Mouse (Mus musculus) forebrain, embryonic 11.5 days (tissue): ENCODE results near the gene Cadm2. TPM values are rescaled to one million over a fixed set of nuclear protein-coding genes. Genes with fewer than 3 reads are reported as not detected.

ENCODE experiments used
- ATAC-seq: fragments of 200-750 bp; cut with Nextera tagmentation; replicated peaks from 2 replicates; pipeline ENCODE4 v1.8.0; 2017; ENCODE audit warnings: moderate TSS enrichment; ENCODE audit not compliant: low FRiP score
- DNase-seq: peaks from one replicate; pipeline ENCODE4 v3.0.0-alpha.2; 2017; ENCODE audit warnings: low spot score
- H3K27ac ChIP-seq: fragments of 300-500 bp; sonication (generic); 2 replicates; pipeline ENCODE4 v1.5.1; 2014; ENCODE audit warnings: low read depth, low read length
- H3K27me3 ChIP-seq: fragments of 300-500 bp; sonication (generic); 2 replicates; pipeline ENCODE4 v1.6.1; 2014; ENCODE audit warnings: mild to moderate bottlenecking, low read length, mixed read lengths; ENCODE audit not compliant: control insufficient read depth, insufficient read depth
- H3K36me3 ChIP-seq: fragments of 300-500 bp; sonication (generic); 2 replicates; pipeline ENCODE4 v1.6.1; 2014; ENCODE audit warnings: mild to moderate bottlenecking, low read length, moderate library complexity, mixed read lengths; ENCODE audit not compliant: control insufficient read depth, insufficient read depth
- H3K4me1 ChIP-seq: fragments of 300-500 bp; sonication (generic); replicated peaks from 2 replicates; pipeline ENCODE4 v1.6.1; 2014; ENCODE audit warnings: low read length, mixed read lengths; ENCODE audit not compliant: control insufficient read depth, insufficient read depth
- H3K4me2 ChIP-seq: fragments of 300-500 bp; sonication (generic); 2 replicates; pipeline ENCODE4 v1.6.1; 2014; ENCODE audit warnings: low read depth, mild to moderate bottlenecking, low read length, moderate library complexity, mixed read lengths; ENCODE audit not compliant: severe bottlenecking
- H3K4me3 ChIP-seq: fragments of 300-500 bp; sonication (generic); 2 replicates; pipeline ENCODE4 v1.5.1; 2014; ENCODE audit warnings: low read depth, low read length
- H3K9ac ChIP-seq: fragments of 300-500 bp; sonication (generic); 2 replicates; pipeline ENCODE4 v1.6.1; 2014; ENCODE audit warnings: low read length
- H3K9me3 ChIP-seq: fragments of 300-500 bp; sonication (generic); 2 replicates; pipeline ENCODE4 v1.6.1; 2016; ENCODE audit warnings: low read length, mixed read lengths; ENCODE audit not compliant: control insufficient read depth
- WGBS: fragments of 180-500 bp; shearing (Covaris S2); extraction: QIAGEN DNeasy Blood & Tissue Kit; methylation state at CpG from one replicate; pipeline ENCODE4 v1.1.7; 2014; 5-methylcytosine and 5-hydroxymethylcytosine counted together
- polyA plus RNA-seq: library from polyadenylated mRNA; unstranded; fragments of >200 nt; fragmentation: Nextera tagmentation; extraction: Ambion mirVana; gene quantifications from 2 replicates; pipeline ENCODE4 v1.2.1, GENCODE M21; 2014

The Cadm2 gene
- polyA plus RNA-seq, 1 experiment from 2014 or later = 5.2 TPM

DNA sequence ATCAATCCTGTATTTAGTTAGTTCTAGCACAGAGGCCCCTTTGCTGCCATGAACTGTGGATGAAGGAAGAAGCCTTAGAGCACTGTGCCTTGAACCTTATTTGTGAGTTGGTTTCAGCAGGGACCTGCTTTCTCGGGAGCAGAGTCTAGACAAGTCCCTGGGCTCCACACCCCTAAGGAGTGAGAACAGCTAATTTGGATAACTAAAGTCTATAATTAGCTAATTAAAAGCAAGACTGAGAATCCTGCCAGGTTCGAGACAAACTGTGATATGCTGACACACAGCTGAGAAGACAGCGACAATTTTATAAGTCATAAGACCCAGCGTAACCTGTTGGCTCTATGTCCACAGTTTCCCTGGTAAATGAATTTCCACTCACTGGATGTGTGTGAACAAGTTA, 184.4 kb downstream of the Cadm2 start:
- 53% methylated on average over 4 of the region's 4 CpGs for WGBS
- DNase-seq (no peak), ATAC-seq (no peak; the same call in 1 of the 2 replicates)

DNA sequence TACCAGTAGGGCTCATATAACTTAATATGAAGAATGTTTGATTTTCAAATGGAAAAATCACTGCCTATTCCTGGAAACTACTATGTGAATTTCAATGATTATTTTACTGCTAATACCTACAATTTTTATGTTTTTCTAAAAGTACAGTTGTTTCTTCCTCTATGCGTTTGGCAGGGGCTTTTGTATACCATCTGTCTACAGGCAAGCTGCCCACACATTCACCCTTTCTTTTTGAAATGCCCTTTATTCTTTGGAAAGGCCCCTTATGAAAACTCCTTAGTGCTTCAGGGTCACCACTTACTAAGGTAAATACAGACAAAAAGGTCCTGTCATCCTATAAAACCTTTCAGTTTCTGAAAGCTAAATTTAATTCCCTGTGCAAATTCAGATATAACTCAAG, 195.3 kb downstream of the Cadm2 start:
- no peak overlapping the region for H3K4me2 ChIP-seq
- no peaks in the 10 kb centered on the region for H3K4me1 ChIP-seq
- WGBS = 77% methylated on average over 1 of the region's 1 CpGs
- H3K27ac ChIP-seq = no peak overlapping the region
- H3K27me3 ChIP-seq = no peaks in the 10 kb centered on the region
- no peaks in the 10 kb centered on the region for H3K36me3 ChIP-seq
- H3K9me3 ChIP-seq = no peaks in the 10 kb centered on the region
- no peak overlapping the region for H3K9ac ChIP-seq
- DNase-seq (no peak), ATAC-seq (no peak)
- H3K4me3 ChIP-seq = no peak overlapping the region

More for the DNA sequence above, 184.4 kb downstream of the Cadm2 start:
- Histone ChIP-seq H3K4me1 (no peaks in the 10 kb centered on the region), H3K27ac (no peak overlapping the region), H3K27me3 (no peaks in the 10 kb centered on the region), H3K9me3 (no peaks in the 10 kb centered on the region), H3K9ac (no peak overlapping the region), H3K4me3 (no peak overlapping the region), H3K36me3 (no peaks in the 10 kb centered on the region), H3K4me2 (no peak overlapping the region)

DNA sequence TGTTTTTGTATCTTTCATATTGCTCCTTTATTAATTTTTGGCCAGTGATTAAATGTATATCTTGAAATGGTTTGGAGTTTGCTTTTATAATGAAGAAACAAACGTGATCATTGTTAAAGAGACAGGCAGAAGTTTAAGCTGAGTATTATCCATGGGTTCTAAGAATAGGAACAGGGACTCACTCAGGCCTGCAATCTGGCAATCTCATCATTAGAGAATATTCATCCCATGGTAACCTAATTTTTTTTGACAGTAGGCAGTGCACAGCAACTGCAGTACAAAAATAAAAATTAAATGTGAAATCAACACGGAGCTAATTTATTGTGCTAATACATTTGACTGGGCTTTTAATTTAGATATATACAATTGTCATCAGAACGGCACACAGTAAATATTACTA, 209.8 kb downstream of the Cadm2 start:
- ATAC-seq = no peak
- no peak overlapping the region for H3K27ac ChIP-seq
- H3K4me3 ChIP-seq = no peak overlapping the region
- no peaks in the 10 kb centered on the region for H3K4me1 ChIP-seq
- no peaks in the 10 kb centered on the region for H3K27me3 ChIP-seq
- no peaks in the 10 kb centered on the region for H3K9me3 ChIP-seq
- no peak for DNase-seq
- no peaks in the 10 kb centered on the region for H3K36me3 ChIP-seq
- H3K4me2 ChIP-seq = no peak overlapping the region
- H3K9ac ChIP-seq = no peak overlapping the region
- 73% methylated on average over 3 of the region's 3 CpGs for WGBS

DNA sequence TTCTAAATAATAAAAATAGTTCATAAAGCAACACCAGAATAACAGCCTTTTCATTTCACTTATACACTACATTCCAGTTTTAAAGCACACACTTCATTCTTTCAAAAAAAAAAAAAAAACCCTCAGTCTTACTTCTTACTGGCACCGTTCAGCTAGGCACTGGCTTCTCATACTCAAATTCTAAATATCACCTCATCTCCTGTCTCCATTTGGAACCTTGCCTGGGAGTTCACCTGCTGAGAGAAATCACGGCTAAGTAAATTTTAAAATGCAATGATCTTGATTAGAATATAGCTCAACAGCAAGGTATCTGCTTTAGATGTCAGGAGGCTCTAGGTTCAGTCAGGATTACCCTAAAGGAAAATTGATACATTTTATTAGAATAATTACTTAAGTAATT, 210.2 kb downstream of the Cadm2 start:
- no peak overlapping the region for H3K4me2 ChIP-seq
- 68% methylated on average over 2 of the region's 2 CpGs for WGBS
- no peak overlapping the region for H3K4me3 ChIP-seq
- ATAC-seq (no peak), DNase-seq (no peak)
- H3K9ac ChIP-seq = no peak overlapping the region
- no peaks in the 10 kb centered on the region for H3K9me3 ChIP-seq
- H3K27ac ChIP-seq = no peak overlapping the region
- no peaks in the 10 kb centered on the region for H3K4me1 ChIP-seq
- no peaks in the 10 kb centered on the region for H3K36me3 ChIP-seq
- H3K27me3 ChIP-seq = no peaks in the 10 kb centered on the region

DNA sequence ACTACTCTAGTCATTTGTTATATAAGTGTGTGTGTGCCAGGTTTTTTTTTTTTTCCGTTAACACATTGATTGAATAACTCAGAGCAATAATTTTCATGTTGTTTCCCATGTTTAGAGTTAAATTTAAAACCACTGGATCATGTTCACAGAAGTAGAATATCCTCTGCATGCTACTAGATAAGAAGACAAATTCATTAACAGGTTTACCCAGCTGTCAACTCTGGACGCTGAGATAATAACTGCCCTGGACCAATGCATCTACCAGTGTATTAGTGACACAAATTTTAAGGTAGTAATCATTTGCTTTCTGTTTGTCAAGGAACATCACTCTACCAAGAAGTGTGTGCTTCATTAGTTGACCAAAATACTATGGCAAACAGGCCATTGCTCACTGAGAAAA, 253.0 kb downstream of the Cadm2 start:
- no peaks in the 10 kb centered on the region for H3K9me3 ChIP-seq
- no peak for ATAC-seq
- no peak overlapping the region for H3K9ac ChIP-seq
- WGBS = 88% methylated on average over 2 of the region's 2 CpGs
- H3K4me3 ChIP-seq = no peak overlapping the region
- no peaks in the 10 kb centered on the region for H3K36me3 ChIP-seq
- H3K27ac ChIP-seq = no peak overlapping the region
- no peaks in the 10 kb centered on the region for H3K4me1 ChIP-seq
- no peak overlapping the region for H3K4me2 ChIP-seq
- DNase-seq = no peak
- no peaks in the 10 kb centered on the region for H3K27me3 ChIP-seq

DNA sequence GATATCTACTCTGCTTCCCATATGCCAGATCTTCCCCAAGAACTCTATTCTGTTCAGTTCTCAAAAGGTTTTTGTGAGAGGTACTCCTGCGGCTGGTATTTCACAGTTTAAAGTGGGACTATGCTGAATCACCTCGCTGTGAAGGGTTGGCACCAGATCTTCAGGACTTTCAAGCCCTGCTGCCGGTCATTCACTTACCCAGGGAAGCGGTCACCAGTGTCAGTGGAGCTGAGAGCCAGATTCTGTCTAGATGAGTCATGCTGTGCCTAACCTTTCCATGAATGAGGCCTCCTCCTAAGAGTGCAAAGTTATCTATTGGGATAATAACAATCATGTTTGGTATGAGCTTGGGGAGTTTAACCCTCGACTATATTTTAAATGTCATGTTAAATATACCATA, 272.7 kb downstream of the Cadm2 start:
- H3K27ac ChIP-seq = no peak overlapping the region
- 83% methylated on average over 5 of the region's 5 CpGs for WGBS
- no peak overlapping the region for H3K4me2 ChIP-seq
- H3K4me3 ChIP-seq = no peak overlapping the region
- H3K27me3 ChIP-seq = no peaks in the 10 kb centered on the region
- no peak overlapping the region for H3K9ac ChIP-seq
- H3K4me1 ChIP-seq = no peaks in the 10 kb centered on the region
- H3K36me3 ChIP-seq = no peaks in the 10 kb centered on the region
- no peaks in the 10 kb centered on the region for H3K9me3 ChIP-seq
- ATAC-seq (no peak), DNase-seq (no peak)

DNA sequence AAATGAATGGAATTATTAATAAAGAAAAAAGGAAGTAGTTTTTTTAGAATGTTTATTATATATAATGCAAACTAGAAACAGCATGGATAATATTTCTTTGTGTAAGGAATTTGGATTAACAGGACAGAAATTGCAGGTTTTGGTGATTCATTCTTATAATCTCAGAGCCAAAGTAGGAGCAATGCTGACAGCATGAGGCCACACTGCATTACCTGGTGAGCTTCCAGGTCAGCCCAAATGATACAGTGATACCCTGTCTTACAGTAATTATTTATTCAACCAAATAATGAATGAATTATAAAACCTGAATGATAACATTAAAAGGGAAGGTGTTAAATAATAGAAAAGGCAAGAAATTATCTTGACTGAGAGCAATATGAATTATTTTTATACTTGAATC, 273.1 kb downstream of the Cadm2 start:
- H3K9me3 ChIP-seq = no peaks in the 10 kb centered on the region
- no peaks in the 10 kb centered on the region for H3K4me1 ChIP-seq
- ATAC-seq (no peak), DNase-seq (no peak)
- H3K27me3 ChIP-seq = no peaks in the 10 kb centered on the region
- H3K4me3 ChIP-seq = no peak overlapping the region
- H3K9ac ChIP-seq = no peak overlapping the region
- H3K27ac ChIP-seq = no peak overlapping the region
- H3K36me3 ChIP-seq = no peaks in the 10 kb centered on the region
- H3K4me2 ChIP-seq = no peak overlapping the region

DNA sequence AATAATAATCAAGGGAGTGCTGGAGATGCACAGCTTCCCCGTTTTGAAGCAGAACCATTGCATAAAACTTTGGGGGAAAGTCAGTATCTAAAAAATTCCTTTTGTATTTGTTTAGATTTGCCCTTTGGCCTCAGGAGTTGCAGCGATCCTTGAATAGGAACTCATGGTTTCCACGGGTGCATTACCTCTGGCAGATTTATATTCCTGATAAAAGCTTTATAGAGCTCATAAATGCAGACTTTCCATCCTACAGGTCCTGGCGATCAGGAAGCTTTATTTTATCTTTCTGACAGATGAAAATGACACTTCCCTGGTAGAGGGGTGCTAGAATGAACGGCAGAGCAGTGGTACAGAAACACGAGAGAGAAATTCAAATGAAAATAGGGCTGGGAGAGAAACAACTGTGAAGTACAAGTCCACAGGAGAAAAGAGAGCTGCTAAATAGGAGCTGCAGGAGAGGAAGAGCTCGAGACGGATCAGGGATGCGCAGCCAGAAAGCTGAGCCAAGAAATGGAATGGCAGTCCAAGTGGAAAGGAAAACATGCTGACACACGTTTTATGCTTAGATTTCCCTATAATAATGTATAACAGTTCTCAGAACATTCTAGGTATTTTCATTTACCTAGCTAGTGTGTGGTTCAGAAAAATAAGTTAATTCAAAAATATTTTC, 274.0 kb downstream of the Cadm2 start:
- H3K4me2 ChIP-seq = no peak overlapping the region
- 79% methylated on average over 10 of the region's 10 CpGs for WGBS
- H3K4me3 ChIP-seq = no peak overlapping the region
- H3K27ac ChIP-seq = no peak overlapping the region
- no peaks in the 10 kb centered on the region for H3K36me3 ChIP-seq
- H3K4me1 ChIP-seq = no peaks in the 10 kb centered on the region
- no peak for DNase-seq
- no peaks in the 10 kb centered on the region for H3K27me3 ChIP-seq
- no peaks in the 10 kb centered on the region for H3K9me3 ChIP-seq
- no peak for ATAC-seq
- H3K9ac ChIP-seq = no peak overlapping the region

DNA sequence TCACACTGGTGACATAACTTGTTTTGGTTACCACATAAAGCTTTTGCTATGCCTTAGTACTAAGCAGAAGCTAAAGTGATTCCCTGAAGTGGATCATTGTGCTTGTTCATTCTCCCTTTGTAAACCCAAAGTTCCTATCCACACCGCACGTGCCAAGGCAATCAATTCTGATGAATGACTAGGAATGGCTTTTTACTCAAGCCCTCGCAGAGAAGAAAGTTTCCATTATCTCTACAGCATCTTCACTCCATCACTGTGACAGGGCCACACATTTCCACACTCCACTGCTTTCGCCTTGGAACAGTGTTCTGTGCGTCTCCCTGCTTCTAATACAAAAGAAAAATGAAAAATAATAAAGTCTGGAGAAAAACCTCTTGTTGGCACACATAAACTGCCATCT, 276.5 kb downstream of the Cadm2 start:
- H3K9ac ChIP-seq = no peak overlapping the region
- DNase-seq = no peak
- no peak overlapping the region for H3K4me2 ChIP-seq
- no peaks in the 10 kb centered on the region for H3K4me1 ChIP-seq
- 49% methylated on average over 5 of the region's 5 CpGs for WGBS
- ATAC-seq = no peak
- no peaks in the 10 kb centered on the region for H3K9me3 ChIP-seq
- no peak overlapping the region for H3K4me3 ChIP-seq
- no peaks in the 10 kb centered on the region for H3K27me3 ChIP-seq
- no peak overlapping the region for H3K27ac ChIP-seq
- no peaks in the 10 kb centered on the region for H3K36me3 ChIP-seq
